Mouse (Mus musculus): ENCODE measurements at regions not wholly inside any gene's neighbourhood (a gene's known extent, or its start where the extent isn't known, plus 50 kb on each side); places are given as distances from the start of the nearest gene placed in this dataset.

GRCm38 (mm10) chr1:119251741-119252140 lies 170.3 kb downstream of the Inhbb start:
- TF ChIP-seq POLR2A (IDR thresholded peaks at IDR 0.05; ENCODE audit: extremely low read depth, insufficient read depth, low read length) (no peak), CTCF (IDR thresholded peaks at IDR 0.05; ENCODE audit: extremely low read depth, insufficient read depth, low read length) (no peak)
